Mouse (Mus musculus) thymus, adult 2 months (tissue): ENCODE measurements around the gene Prkacb.

Experiments
- CTCF ChIP-seq: fragments of 200-500 bp; IDR thresholded peaks from 2 replicates; pipeline ENCODE4 v1.5.1; 2012; ENCODE audit warnings: mild to moderate bottlenecking, control low read depth, low read length, moderate library complexity, borderline replicate concordance; ENCODE audit not compliant: control insufficient read depth, poor library complexity, insufficient read depth; ENCODE audit errors: extremely low read depth
- POLR2A ChIP-seq: fragments of 200-500 bp; IDR thresholded peaks from 2 replicates; pipeline ENCODE4 v1.6.1; 2012; ENCODE audit warnings: mild to moderate bottlenecking, low read length, control low read depth, moderate library complexity; ENCODE audit not compliant: control insufficient read depth, poor library complexity, insufficient read depth; ENCODE audit errors: extremely low read depth

DNA sequence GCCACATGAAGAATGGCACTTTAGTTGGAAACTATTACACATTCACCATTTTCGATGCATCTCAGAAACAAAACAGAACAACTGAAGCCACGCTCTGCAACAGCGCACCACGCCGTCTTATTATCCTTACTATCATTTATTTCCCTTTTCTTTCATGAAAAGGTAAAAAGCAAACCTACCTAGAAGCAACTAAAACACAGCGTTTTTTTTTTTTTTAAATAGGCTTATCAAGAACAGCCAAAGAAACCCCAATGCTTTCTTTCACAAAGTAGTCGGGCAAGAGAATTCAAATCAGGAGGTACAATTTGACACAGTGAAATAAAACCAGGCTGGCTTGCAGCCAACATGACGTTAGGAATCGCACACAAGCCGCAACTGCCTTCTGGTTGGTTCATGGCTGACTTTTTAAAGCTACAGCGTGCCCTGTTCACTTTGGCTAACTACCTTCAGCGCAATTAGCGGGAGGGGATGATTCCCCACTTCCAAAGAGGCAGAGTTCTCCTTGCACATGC, 130.6 kb downstream of the Prkacb start:
- TF ChIP-seq POLR2A (no peak), CTCF (no peak)
